Comparison of ENCODE assay signal across 19 mouse cellular contexts in the genomic region with DNA sequence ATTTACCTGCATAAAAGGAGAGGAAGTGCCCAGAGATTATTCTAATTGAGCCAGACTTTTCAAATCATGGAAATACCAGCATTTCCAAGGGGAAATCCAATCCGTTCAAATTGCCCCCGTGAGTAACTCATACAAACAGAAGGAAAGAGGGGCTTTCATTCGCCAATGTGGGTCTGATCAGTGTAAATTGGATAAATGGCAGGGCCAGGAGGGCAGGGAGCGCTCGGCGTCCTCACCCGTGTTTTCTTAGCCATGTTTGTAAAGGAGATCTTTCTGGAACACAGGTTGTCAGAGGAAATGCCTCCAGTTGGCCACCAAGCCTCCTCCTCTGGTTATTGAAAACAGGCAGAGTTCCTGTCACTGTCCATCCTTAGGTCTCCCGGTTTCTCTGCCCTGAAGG.
DNase-seq lines count a peak whose midpoint lies in the region; ATAC-seq and TF ChIP-seq lines count a peak whose summit lies in the region.
"Had no signal": no experiment of that assay in that cellular context is flagged by ENCODE, and none has a peak within 500 bp of the region (broad histone marks: within the 10 kb centered on the region; RNA-seq: fewer than 3 reads in every experiment).

No protein-coding gene starts in this region.

- peaks cover 36% of the 10 kb centered on the region for H3K4me1 ChIP-seq in forebrain, embryonic 10.5 days
- no peaks in the 10 kb centered on the region for H3K4me1 ChIP-seq in forebrain, postnatal 0 days (ENCODE audit: insufficient read depth)
- peaks cover 24% of the 10 kb centered on the region for H3K4me1 ChIP-seq in embryonic facial prominence, embryonic 13.5 days

- peak; percentile 40 for DNase-seq in forebrain, embryonic 10.5 days (ENCODE audit: extremely low spot score, low spot score)
- no peak for DNase-seq in forebrain, postnatal 0 days
- DNase-seq in embryo, embryonic 11 days: peak; percentile 56
- DNase-seq in heart, adult 8-10 months (ENCODE audit: low spot score): no peak
- no peak for DNase-seq in heart, postnatal 4 days
- DNase-seq in urinary bladder, postnatal 25 days (ENCODE audit: low spot score): no peak
- DNase-seq: adrenal gland, postnatal 14 days; cerebellum, adult 11-12 months; cerebellum, adult 9-10 months; cerebellum, postnatal 25 days; gastrocnemius, adult 2 months; gastrocnemius, postnatal 25 days; heart, postnatal 36 days had no signal

- whole genome bisulfite sequencing in forebrain, embryonic 10.5 days: 72% methylated on average over 8 of the region's 8 CpGs
- 76% methylated on average over 8 of the region's 8 CpGs for WGBS in forebrain, postnatal 0 days
- WGBS in embryonic facial prominence, embryonic 13.5 days: 16% methylated on average over 8 of the region's 8 CpGs

- no peak overlapping the region for H3K4me3 ChIP-seq in forebrain, embryonic 10.5 days
- no peak overlapping the region for H3K4me3 ChIP-seq in forebrain, postnatal 0 days (ENCODE audit: low read depth, low read length)
- H3K4me3 ChIP-seq in embryonic facial prominence, embryonic 13.5 days: no peak overlapping the region
- H3K4me3 ChIP-seq: forebrain, embryonic 12.5 days; gastrocnemius, adult 2 months; heart, embryonic 13.5 days; hindbrain, embryonic 13.5 days had no signal

- no peak overlapping the region for H3K4me2 ChIP-seq in forebrain, postnatal 0 days (ENCODE audit: low read depth)
- peak overlapping the region; percentile 12; the same call in 1 of the 2 replicates for H3K4me2 ChIP-seq in embryonic facial prominence, embryonic 13.5 days
- H3K4me2 ChIP-seq: forebrain, embryonic 12.5 days; heart, embryonic 13.5 days; hindbrain, embryonic 13.5 days had no signal

- peak overlapping the region; percentile 62; the same call in 1 of the 2 replicates for H3K27ac ChIP-seq in forebrain, embryonic 10.5 days
- no peak overlapping the region for H3K27ac ChIP-seq in forebrain, postnatal 0 days (ENCODE audit: low read depth, low read length)
- no peak overlapping the region for H3K27ac ChIP-seq in embryonic facial prominence, embryonic 13.5 days
- H3K27ac ChIP-seq: forebrain, embryonic 12.5 days; gastrocnemius, adult 2 months; heart, embryonic 13.5 days; hindbrain, embryonic 13.5 days had no signal

- peaks cover 20% of the 10 kb centered on the region for H3K27me3 ChIP-seq in forebrain, embryonic 10.5 days (ENCODE audit: poor library complexity, severe bottlenecking)
- H3K27me3 ChIP-seq in forebrain, postnatal 0 days (ENCODE audit: insufficient read depth, low read length): no peaks in the 10 kb centered on the region
- H3K27me3 ChIP-seq in embryonic facial prominence, embryonic 13.5 days: no peaks in the 10 kb centered on the region
- H3K27me3 ChIP-seq: forebrain, embryonic 12.5 days; heart, embryonic 13.5 days; hindbrain, embryonic 13.5 days had no signal

- H3K9ac ChIP-seq in forebrain, postnatal 0 days: no peak overlapping the region
- no peak overlapping the region for H3K9ac ChIP-seq in embryonic facial prominence, embryonic 13.5 days
- H3K9ac ChIP-seq: forebrain, embryonic 12.5 days; heart, embryonic 13.5 days; hindbrain, embryonic 13.5 days had no signal

- TF ChIP-seq CTCF in forebrain, postnatal 0 days (IDR thresholded peaks at IDR 0.05; ENCODE audit: low read depth): no peak

- H3K36me3 ChIP-seq in forebrain, embryonic 10.5 days (replicated peaks): no peaks in the 10 kb centered on the region
- H3K36me3 ChIP-seq in forebrain, postnatal 0 days (ENCODE audit: insufficient read depth): no peaks in the 10 kb centered on the region
- H3K36me3 ChIP-seq in embryonic facial prominence, embryonic 13.5 days: no peaks in the 10 kb centered on the region
- H3K36me3 ChIP-seq: heart, embryonic 13.5 days; hindbrain, embryonic 13.5 days had no signal

- no peak for ATAC-seq in forebrain, postnatal 0 days
- no peak for ATAC-seq in embryonic facial prominence, embryonic 13.5 days (ENCODE audit: insufficient number of reproducible peaks, insufficient read depth, low FRiP score, low TSS enrichment, low read depth)
- ATAC-seq: forebrain, embryonic 16.5 days; intestine, postnatal 0 days had no signal

- peaks cover 8% of the 10 kb centered on the region for H3K9me3 ChIP-seq in forebrain, embryonic 10.5 days
- peaks cover 4% of the 10 kb centered on the region; the same call in 1 of the 2 replicates for H3K9me3 ChIP-seq in forebrain, postnatal 0 days (ENCODE audit: low read length)
- peaks cover 6% of the 10 kb centered on the region for H3K9me3 ChIP-seq in embryonic facial prominence, embryonic 13.5 days

Comparison
In these comparisons a context has a peak if more than half of its experiments do, and no peak if none do; other contexts are left out.
1. DNase-seq: peak in forebrain, embryonic 10.5 days (single experiment) and embryo, embryonic 11 days (single experiment); none in forebrain, postnatal 0 days (single experiment), heart, adult 8-10 months (single experiment), heart, postnatal 4 days (single experiment) and urinary bladder, postnatal 25 days (single experiment).